Mouse (Mus musculus) layer of hippocampus, adult 18-20 months (tissue): ENCODE data around the gene Abcb1b. TPM values are rescaled to one million over a fixed set of nuclear protein-coding genes. Genes with fewer than 3 reads are reported as not detected.
"Not testable (repeated sequence)": the region's sequence is repeated elsewhere in the genome, so short reads cannot be mapped to it uniquely, and the experiment has no call there.

Experiments
- DNase-seq, 2 experiments: peaks; one replicate each; pipeline ENCODE4 v3.0.0; 2022; ENCODE audit warnings: low spot score in 2 of 2
- total RNA-seq, 2 experiments: library from RNA; stranded (reverse); gene quantifications; 2 replicates each; pipeline ENCODE4 v1.2.3; 2021

Gene Abcb1b
- total RNA-seq, 2 experiments from 2014 or later, result 2.8 to 3.6 TPM

DNA sequence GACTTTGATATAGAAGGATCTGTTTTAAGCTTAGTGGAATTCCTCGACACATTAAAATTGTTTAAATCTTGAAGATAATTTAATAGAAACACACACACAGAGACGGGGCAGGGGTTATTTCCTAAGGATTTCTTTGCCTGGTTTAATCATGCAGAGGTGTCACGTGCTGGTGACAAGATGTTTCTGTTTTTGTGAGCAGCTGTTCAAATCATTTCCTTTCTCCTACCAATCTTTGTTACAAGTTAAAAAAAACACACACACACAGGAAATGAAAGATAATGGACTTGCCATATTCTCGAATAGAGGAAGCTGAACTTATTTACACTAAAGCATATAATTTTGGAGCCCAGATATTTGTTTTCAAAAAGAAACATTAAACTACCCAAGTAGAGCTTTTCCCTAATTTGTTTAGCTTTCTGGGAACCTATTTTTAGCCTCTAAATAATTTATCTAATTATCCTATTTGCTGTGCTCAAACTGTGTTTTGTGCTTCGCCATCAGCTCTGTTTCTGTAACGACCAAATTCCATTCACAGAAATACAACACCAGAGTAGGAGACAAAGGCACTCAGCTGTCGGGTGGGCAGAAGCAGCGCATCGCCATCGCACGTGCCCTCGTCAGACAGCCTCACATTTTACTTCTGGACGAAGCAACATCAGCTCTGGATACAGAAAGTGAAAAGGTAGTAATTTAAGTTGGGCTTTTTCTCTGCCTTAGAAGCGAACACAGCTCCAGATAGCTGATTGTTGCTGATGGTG is 65.8 kb downstream of the Abcb1b start:
- no peak for DNase-seq

DNA sequence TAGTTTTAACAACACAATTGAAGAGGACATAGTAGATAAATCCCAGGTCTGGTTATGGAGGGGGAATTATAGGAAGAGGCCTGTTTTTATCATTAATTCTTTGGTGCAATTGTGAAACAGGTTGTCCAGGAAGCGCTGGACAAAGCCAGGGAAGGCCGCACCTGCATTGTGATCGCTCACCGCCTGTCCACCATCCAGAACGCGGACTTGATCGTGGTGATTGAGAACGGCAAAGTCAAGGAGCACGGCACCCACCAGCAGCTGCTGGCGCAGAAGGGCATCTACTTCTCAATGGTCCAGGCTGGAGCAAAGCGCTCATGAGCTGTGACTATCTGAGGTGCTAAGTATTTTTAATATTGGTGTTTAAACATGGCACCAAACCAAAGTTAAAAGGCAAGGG is 67.7 kb downstream of the Abcb1b start:
- DNase-seq, result not testable (repeated sequence)

GRCm38 (mm10) chr5:8866366-8866765 is 68.4 kb downstream of the Abcb1b start:
- DNase-seq, result no peak

- DNase-seq, result peak in 1 of 2 experiments; percentile 3
Measured at GRCm38 (mm10) chr5:8868019-8868418, 70.1 kb downstream of the Abcb1b start.

DNA sequence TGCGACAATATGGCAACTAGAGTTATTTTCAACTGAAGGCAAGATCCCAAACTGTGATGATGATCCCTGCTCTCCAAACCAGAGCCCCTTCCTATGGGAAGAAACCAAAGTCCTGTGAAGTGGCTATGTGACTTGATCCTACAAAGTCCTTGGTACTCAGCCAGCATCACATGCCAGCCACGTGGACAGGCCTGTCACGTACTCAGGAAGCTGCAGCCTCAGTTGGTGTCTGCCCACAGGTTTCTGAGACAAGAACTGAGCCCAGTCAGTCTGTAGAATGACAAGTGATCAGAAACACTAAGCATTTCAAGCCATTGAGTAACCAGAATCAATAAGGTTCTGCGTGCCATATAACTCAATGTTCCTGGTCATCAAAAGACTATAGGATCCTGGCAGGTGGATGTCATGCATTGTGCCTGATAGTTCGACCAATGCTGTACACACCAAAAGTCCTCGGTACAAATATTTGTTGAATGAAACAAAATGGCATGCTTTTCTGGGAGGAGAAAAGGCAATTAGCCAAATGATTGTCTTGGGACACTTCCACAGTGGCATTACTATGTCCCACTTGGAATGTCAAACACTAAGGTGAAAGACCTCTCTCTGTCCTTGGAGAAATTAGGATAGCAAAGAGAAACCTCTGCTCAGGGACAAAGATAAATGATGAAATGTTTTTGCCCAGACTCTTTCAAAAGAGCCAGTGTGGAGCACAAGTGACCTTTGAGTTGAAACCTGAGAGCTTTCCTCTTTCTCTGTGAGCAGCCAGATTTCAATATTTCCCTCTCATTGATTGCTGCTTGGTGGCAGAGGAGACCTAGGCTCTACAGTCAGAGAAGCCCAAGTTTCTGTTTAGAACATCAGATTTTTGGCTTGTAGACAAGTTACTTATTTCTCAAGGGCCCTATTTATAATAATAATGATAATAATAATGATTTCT is 75.3 kb downstream of the Abcb1b start:
- DNase-seq, result no peak

DNA sequence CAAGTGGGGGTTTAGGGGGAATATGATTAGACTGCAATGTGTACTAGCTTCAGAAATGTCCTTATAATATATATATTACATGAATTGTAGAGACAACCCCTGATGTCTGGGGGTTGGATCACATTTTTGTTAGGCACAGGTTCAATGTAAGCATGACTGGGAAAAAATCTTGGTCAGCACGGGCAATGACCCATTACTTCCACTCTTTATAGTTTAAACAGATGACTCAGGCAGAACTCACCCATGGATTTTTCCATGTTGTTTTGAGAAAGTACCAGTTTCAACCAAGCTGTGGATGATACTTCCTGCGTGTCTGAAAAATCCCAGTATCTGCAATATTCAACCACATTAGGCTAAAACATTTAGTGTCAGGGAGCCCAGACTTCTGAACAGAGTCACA is 79.1 kb downstream of the Abcb1b start:
- DNase-seq, result no peak

GRCm38 (mm10) chr5:8877800-8878199 is 79.9 kb downstream of the Abcb1b start:
- no peak for DNase-seq

DNA sequence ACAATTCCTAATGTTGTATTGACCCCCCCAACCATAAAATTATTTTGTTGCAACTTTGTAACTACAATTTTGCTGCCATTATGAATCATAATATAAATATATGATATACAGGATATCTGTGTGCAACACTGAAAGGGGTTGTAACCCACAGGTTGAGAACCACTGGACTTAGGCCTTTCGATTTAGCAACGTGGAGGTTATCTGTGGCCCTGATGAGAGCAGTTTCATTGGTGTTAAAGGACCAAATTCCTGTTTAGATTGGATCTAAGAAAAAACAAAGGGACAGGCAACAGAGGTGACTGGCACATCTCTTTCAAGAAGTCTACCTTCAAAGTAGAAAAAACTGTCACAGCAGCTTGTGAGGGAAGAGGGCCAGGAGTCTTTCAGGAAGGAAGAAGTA is 87.9 kb downstream of the Abcb1b start:
- no peak for DNase-seq

- peak; percentile 64 to 69 for DNase-seq
Measured at GRCm38 (mm10) chr5:8893300-8894103, 95.6 kb downstream of the Abcb1b start, which contains the start of gene Abcb4. Abcb4 (plus strand) TSS chr5:8893717.

GRCm38 (mm10) chr5:8894104-8894425 is 96.1 kb downstream of the Abcb1b start:
- DNase-seq, result peak in 1 of 2 experiments; percentile 29

- DNase-seq, result no peak
Measured at GRCm38 (mm10) chr5:8894641-8895490, 96.9 kb downstream of the Abcb1b start.

DNA sequence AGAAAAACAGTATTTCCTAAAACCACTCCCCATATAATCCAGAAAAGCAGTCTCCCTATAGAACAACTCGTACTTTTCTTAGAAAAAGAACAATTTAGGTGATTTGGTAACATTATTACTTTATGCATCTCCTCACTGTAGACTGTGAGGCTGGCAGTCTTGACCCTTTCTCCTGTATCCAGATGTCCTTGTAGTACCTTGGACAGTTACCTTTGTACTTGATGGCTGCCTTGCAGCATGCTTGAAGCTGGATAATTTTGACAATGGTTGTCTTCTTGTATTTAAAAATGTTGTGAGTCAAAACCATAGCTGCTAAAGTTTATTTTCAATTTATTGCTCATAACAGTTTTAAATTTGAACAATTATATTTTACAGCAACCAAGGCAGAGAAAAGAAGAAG is 98.3 kb downstream of the Abcb1b start:
- no peak for DNase-seq

- DNase-seq, result no peak
Measured at GRCm38 (mm10) chr5:8898246-8898645, 100.3 kb downstream of the Abcb1b start.

- no peak for DNase-seq
Measured at GRCm38 (mm10) chr5:8901001-8901400, 103.1 kb downstream of the Abcb1b start.

DNA sequence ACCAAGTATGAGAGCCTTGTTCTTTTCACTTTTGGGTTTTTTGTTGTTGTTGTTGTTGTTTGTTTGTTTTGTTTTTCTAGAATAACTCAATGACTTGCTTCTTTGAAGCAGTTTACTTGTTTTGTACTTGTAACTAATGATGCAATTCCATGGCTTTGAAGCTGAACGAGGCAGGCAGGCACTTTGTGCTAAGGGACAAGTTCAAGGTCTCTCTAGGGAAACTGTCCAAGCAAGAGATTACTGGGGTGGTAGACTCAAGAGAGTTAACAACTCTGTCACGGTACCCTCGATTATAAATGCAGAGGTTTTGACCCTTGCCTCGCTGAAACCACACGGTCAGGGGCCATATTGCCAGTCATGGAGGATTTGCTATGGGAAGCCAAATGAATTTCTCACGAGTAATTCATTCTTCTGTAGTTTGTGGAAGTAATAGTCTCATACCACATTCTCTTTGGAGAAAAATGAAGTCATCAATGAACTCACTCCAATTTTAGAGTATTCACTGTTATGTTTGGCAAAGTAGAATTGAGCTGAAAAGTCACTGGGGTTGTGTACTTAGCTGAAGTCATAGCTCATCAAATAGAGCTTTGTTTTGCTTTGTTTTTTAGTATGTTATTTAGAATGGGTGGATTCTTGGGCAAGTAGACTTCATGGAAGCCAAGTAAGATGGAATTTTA is 104.3 kb downstream of the Abcb1b start:
- DNase-seq, result no peak

- no peak for DNase-seq
Measured at GRCm38 (mm10) chr5:8904539-8904938, 106.6 kb downstream of the Abcb1b start.

DNA sequence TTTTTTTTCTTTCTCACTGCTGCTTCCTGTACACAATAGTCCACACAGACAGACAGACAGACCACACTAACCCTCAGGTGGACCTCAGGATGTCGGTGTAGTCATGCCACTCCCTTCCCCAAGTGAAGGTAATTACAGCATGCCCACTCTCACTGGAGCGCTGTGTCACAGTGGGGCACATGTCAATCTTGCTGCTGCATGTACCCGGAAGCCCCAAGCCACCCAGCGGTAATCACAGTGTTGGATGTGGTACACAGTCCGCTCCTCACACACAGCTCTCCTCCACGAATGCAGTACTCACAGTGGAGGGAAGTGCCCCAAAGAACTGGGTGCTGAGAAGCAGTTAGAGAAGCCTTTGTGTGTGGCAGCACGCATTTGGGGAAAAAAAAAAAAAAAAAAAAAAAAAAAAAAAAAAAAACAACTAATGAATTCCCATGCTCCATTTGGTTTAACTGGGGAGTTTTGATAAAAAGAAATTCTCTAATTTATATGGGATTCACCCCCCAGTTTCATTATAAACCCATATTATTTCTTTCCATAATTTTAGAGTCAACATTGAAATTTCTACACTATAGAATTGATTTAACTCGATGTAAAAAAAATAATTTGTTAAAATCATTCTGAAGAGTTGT is 113.7 kb downstream of the Abcb1b start:
- no peak for DNase-seq
